Mouse (Mus musculus) granulocyte monocyte progenitor cell, adult 5-6 weeks (primary cell): ENCODE data around the gene Ak4. TPM values are rescaled to one million over a fixed set of nuclear protein-coding genes. Genes with fewer than 3 reads are reported as not detected.
A peak's percentile ranks its signal among the peaks of the same experiment; 100 is the strongest.
"Not testable (repeated sequence)": the region's sequence is repeated elsewhere in the genome, so short reads cannot be mapped to it uniquely, and the experiment has no call there.

Experiments used
- ATAC-seq: replicated peaks from 2 replicates; pipeline ENCODE4 v1.8.0; 2016; ENCODE audit warnings: mild to moderate bottlenecking, moderate TSS enrichment, inconsistent platforms; ENCODE audit not compliant: poor library complexity, severe bottlenecking
- total RNA-seq, 2 experiments: library from RNA; stranded (forward) in 1 of 2; stranded (reverse) in 1 of 2; fragments of 200-712, 200-1000 nt in 1 of 2; fragments of >200 nt in 1 of 2; fragmentation: Nextera tagmentation in 1 of 2; gene quantifications; 2 replicates each; pipeline ENCODE4 v1.2.3; 2014 to 2017

Ak4 gene
- total RNA-seq, 2 experiments from 2014 or later, result 12.3 to 37.0 TPM

DNA sequence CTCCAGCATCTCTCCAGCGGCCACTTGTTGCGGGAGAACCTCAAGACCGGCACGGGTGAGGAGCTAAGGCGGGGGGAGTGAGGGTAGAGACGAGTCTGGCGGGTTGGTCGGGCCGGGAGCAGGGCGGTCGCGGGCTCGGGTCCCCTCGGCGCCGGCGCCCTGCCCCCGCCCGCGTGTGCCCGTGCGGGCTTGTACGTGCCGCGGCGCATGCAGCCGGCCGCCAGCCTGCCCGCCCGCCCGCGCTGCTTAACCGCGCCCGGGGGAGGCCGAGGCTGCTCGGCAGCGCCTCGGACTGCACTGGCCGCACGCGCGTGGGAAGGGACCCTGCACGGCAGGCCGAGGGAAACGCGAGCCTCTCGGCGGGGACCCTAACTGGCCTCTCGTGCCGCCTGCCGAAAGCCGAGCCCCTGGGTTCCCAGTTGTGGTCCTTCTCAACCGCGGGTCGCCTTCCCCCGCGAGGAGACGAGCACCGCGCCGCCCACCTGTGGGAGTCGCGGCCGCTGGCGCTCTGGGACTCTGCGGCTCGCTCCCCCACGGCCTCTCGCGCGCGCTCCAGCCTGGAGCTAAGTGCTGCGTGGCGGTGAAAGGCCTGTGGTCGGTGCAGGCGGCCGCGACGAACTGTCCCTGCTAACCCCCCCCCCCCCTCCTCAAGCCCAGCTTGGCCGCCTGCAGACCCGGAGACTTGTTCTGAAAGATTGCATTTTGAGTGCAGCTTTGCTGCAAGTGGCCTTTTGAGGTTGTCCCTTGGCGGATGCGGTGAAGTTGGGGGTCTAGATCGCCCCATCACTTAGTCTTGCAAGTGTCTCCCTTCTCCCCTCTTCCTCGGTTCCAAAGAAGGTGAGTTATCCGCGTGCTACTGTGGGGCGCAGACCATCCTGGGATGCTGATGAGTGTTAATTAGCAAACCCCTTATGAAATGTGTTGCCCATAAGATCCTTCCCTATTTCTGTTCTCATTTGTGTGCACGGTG is 1.1 kb downstream of the Ak4 start:
- ATAC-seq, result peak; percentile 29

DNA sequence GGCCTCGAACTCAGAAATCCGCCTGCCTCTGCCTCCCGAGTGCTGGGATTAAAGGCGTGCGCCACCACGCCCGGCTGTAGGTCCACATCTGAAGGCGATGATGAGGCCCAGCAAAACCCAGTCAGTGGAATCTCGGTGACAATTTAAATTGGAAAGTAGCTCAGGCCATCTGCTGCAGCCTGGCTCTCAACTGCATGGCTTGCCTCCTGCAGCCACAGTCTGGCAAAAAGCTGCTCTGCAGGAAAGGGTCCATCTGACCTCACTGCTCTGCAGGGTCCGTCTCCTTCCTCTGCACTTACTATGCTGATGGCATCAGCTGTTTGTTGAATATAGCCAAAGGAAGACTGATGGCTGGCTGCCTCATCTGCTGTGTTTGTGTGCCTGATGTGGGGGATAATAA is 3.9 kb downstream of the Ak4 start:
- no peak for ATAC-seq

- no peak for ATAC-seq
Observed at GRCm38 (mm10) chr4:101423571-101423970, 4.5 kb downstream of the Ak4 start.

GRCm38 (mm10) chr4:101424495-101424894 is 5.4 kb downstream of the Ak4 start:
- ATAC-seq, result no peak

GRCm38 (mm10) chr4:101425119-101425518 is 6.0 kb downstream of the Ak4 start:
- ATAC-seq, result no peak

DNA sequence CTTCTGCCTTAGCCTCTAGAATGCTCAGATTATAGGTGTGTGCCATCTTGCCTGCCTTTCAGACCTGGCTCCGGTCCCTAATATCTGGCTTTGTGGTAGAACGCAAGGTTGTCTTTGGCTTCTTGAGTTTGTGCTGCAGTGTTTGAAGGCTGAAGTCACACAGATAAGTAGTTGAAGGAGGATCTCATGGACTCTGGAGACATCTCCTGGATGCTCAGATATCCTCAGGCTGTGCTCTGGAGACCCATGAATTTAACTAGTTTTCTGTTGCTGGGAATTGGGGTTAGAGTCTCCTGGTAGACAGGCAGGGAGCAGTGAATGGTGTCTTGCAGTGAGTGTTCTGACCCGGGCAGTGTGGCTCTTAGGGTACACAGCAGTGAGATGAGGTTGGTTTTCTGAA is 6.6 kb downstream of the Ak4 start:
- no peak for ATAC-seq

DNA sequence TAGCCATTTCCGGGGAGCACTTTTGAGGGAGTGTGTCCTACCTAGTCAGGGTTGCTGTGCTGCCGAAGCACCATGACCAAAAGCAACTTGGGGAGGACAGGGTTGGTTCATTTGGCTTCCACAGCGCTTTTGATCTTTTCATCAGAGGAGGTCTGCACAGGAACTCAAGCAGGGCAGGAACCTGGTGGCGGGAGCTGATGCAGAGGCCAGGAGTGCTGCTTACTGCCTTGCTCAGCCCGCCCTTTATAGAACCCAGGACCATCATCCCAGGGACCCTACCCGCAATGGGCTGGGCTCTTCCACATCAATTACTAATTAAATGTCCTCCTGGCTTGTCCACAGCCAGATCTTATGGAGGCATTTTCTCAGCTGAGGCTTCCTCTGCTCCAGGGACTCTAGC is 7.5 kb downstream of the Ak4 start:
- no peak for ATAC-seq

DNA sequence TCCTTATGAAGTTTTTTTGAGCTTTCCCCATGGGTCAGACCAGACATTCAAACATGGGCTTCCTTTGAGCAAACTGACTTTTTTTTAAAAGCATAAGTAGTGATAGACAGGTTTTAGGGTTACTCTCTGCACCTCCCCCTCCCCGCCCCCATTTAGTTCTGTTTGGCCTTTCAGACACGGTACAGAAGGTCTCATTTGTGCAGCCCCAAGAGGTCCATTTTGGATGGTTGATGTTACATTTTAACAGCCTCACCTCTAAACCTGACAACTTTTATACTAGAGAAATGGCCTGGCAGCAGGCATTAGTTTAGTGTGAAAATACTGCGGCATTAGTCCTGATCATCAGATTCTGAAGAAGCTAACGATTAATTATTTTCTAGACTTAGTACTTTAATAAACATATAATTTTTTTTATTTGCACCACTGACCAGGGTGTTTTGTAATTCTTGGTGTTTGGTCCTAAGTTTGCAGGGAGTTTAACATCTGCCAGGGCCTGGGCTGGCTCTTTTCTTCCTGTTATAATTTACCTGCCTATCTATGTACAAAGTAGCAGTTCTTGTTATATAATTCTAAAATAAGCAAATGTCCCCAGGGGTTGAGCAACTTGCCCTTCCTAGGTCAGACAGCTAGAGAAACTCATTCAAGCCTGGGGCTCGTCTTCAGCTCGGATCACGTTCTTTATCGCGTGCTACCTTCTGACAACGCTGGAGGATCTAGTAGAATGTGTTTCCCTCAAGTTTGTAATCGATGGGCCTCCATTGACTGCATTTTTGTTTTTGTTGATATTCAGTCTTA is 9.0 kb downstream of the Ak4 start:
- ATAC-seq, result no peak

DNA sequence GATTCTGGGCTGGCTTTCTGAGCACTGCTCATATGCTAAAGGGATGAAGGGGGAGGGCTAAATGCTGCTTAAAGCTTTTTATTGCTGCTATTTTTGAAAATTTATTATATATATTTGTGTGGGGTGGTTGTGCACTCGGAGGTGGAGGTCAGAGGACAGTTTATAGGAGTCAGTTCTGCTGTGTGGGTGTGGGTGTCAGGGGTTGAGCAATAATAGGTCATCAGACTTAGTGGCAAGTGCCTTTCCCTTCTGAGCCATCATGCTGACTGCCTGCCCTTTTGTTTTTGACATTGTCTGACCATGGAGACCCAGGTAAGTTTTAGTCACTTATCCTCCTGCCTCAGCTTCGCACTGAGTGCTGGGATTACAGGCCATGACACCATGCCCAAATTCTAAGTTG is 10.0 kb downstream of the Ak4 start:
- ATAC-seq, result peak; percentile 69

- ATAC-seq, result no peak
Observed at GRCm38 (mm10) chr4:101430000-101430399, 10.9 kb downstream of the Ak4 start.

DNA sequence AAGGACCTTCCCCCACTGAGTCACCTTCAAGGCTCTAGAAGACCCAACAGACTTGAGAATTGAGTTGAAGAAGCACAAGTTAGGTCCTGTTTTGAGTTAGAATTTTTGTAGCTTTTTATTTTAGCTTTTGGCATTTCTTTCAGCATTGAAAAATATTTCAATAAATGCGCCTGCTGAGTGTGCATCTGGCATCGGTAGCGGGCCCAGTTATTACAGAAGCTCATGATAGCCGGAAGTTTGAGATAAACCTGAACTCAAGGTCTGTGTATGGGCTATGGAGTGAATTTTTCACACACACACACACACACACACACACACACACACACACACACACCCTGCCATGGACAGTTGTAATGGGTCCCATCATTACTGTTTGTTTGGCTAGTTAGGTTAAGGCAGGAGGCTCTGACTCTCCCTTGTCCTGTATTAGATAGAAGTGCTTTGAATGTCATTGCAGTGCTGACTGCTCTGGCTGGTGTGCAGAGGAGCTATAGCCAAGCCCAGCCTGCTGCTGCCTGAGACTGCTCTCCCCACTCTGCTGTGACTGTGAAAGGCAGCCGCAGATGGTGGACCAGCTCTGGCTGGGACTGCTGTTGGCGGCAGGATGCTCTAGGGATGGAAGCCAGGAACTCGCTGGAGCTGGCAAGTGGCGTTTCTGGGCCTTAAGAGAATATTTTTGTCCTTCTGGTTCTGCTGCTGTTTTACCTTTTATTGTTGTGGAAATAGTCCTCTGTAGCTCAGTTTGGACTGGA is 17.9 kb downstream of the Ak4 start:
- ATAC-seq, result no peak

GRCm38 (mm10) chr4:101438271-101438670 is 19.2 kb downstream of the Ak4 start:
- 0 out of 2 replicates have a peak, but pooled peaks have one; percentile 12 for ATAC-seq

- peak; percentile 25; the same call in 1 of the 2 replicates for ATAC-seq
Observed at GRCm38 (mm10) chr4:101439738-101440389, 20.8 kb downstream of the Ak4 start.

- no peak for ATAC-seq
Observed at GRCm38 (mm10) chr4:101442791-101443190, 23.7 kb downstream of the Ak4 start.

GRCm38 (mm10) chr4:101443419-101443991 is 24.4 kb downstream of the Ak4 start:
- ATAC-seq, result no peak

- ATAC-seq, result no peak
Observed at GRCm38 (mm10) chr4:101445660-101446059, 26.6 kb downstream of the Ak4 start.

GRCm38 (mm10) chr4:101446606-101447005 is 27.5 kb downstream of the Ak4 start:
- ATAC-seq, result not testable (repeated sequence)

DNA sequence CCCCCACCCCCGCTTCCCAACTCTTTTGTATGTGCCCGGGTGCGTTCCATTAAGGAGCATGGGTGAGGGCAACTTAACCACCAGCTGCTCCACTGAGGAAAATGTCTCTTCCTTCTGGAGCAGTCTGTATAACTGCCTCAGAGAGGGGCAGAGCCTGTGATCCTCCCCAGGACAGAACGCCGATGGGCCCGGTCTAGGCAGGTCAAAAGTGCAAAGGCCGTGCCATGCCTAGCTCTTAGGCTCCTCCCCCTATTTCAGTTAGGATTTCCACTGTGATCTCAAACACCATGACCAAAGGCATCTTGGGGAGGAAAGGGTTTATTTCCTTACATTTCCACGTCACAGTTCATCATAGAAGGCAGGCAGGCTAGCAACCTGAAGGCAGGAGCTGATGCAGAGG is 29.6 kb downstream of the Ak4 start:
- ATAC-seq, result no peak

DNA sequence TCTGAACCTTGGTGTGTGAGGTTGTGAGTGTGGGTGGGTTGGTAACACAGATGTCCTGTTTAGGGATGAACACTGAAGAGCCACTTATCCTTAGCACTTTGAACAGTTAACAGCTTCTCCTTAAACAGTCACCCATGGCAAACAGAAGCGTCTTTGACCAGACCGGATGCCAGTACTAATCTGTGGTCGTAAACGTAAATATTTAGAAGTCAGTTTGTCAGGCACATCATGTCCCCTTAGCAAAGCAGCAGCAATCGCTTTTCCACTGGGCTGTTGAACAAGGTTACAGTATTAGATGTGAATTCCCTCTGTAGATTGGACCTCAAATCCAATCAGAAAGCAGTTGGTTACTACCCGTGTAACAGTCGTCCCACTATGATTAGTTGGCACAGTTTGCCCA is 30.3 kb downstream of the Ak4 start:
- no peak for ATAC-seq
